Mouse (Mus musculus): ENCODE measurements around the gene Ptger2.

Ptger2 gene

DNA sequence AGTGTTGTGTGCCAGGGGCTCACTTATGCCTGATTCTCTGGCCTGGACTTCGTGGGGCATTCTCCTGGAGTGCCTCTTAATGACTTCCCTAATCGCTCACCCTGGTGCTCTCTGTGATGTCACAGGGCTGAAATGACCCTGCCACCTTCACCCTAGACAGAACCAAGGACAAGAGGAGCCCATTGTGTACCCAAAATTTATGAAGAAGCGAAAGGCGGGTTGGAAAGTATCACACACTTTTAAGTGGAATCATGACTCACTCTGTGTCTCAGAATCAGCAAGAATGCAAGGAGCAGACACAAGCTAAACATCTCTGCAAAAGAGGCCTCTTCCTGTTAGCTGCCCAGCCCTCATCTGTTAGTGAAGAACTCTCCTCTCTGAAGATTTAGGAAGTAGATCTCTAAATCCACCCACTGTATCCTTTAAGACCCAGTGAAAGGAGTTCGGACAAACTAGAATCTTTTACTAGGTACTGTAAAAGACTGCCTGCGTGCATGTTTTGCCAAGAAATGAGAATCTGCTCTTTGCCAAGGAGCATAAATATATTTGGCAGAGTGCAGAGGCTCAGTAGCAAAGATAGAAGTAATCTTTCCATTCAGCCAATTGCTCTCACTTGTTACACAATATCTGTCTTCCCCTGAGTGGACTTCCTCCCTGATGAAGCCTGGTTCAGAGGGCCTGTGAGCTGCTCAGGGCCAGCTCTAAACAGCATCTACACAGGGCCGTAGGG is 61.9 kb downstream of the Ptger2 start:
- no peak for DNase-seq

DNA sequence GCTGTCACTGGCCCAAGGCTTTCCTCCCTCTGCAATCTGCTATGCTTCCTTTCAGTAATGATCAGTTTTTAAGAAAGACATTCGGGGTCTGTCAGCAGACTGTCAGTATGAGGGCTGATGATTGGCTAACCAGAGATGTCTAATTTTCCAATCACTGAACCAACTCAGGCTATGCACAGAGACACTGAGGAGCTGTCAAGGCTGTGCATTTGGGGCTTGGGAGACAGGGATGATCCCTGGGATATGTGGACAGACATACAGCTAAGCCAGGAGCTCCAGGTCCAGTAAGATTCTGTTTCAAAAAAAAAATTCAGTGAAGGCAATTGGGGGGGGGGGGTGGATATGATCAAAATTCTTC is 62.4 kb downstream of the Ptger2 start:
- DNase-seq: no peak

DNA sequence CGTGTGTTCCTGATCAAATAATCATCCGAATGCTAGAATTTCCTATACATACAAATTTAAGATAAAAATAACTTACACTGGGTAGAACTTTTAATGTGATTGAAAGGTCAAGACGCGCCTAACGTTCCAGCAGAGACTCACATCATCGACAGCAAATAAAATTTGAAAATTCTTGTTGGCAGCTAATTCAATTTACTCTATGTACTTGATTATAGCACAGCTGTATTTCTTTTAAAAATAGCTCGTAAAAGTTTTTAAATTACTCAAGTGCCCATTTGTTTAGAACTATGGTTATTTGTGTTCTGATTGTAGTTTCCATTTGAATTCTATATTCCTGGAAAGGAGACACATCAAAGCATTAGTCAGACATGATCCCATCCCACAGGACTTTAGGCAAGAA is 63.1 kb downstream of the Ptger2 start:
- no peak for DNase-seq

Measured in cerebellum, adult 11 months (tissue).